Mouse (Mus musculus) liver, embryonic 13.5 days (tissue): ENCODE data around the gene Ttc38. TPM values are rescaled to one million over a fixed set of nuclear protein-coding genes. Genes with fewer than 3 reads are reported as not detected.

Source experiments
- ATAC-seq: fragments of 200-750 bp; cut with Nextera tagmentation; 2 replicates; pipeline ENCODE4 v1.8.0; 2017; ENCODE audit warnings: low read depth, mild to moderate bottlenecking, moderate number of reproducible peaks, moderate library complexity
- DNase-seq: peaks from one replicate; pipeline ENCODE4 v3.0.0; 2022
- H3K27ac ChIP-seq: fragments of 300-500 bp; sonication (generic); 2 replicates; pipeline ENCODE4 v1.5.1; 2015; ENCODE audit warnings: moderate library complexity, mild to moderate bottlenecking, inconsistent platforms
- H3K27me3 ChIP-seq: fragments of 300-500 bp; sonication (generic); 2 replicates; pipeline ENCODE4 v1.6.1; 2015; ENCODE audit warnings: mild to moderate bottlenecking, inconsistent platforms
- H3K36me3 ChIP-seq: fragments of 300-500 bp; sonication (generic); 2 replicates; pipeline ENCODE4 v1.6.1; 2015; ENCODE audit warnings: mild to moderate bottlenecking, inconsistent platforms
- H3K4me1 ChIP-seq: fragments of 300-500 bp; sonication (generic); replicated peaks from 2 replicates; pipeline ENCODE4 v1.6.1; 2015; ENCODE audit warnings: inconsistent platforms
- H3K4me2 ChIP-seq: fragments of 300-500 bp; sonication (generic); 2 replicates; pipeline ENCODE4 v1.6.1; 2015; ENCODE audit warnings: inconsistent platforms, mild to moderate bottlenecking, moderate library complexity
- H3K4me3 ChIP-seq: fragments of 300-500 bp; sonication (generic); replicated peaks from 2 replicates; pipeline ENCODE4 v1.5.1; 2015; ENCODE audit warnings: mild to moderate bottlenecking, inconsistent platforms
- H3K9ac ChIP-seq: fragments of 300-500 bp; sonication (generic); 2 replicates; pipeline ENCODE4 v1.6.1; 2015; ENCODE audit warnings: mild to moderate bottlenecking, inconsistent platforms
- H3K9me3 ChIP-seq: fragments of 300-500 bp; sonication (generic); replicated peaks from 2 replicates; pipeline ENCODE4 v1.6.1; 2016; ENCODE audit warnings: inconsistent platforms
- WGBS: fragments of 180-500 bp; shearing (Covaris S2); methylation state at CpG from one replicate; pipeline ENCODE4 v1.1.7; 2015; ENCODE audit not compliant: insufficient replicate concordance; 5-methylcytosine and 5-hydroxymethylcytosine counted together
- polyA plus RNA-seq: library from polyadenylated mRNA; unstranded; fragments of >200 nt; fragmentation: Nextera tagmentation; extraction: Ambion mirVana; gene quantifications from 2 replicates; pipeline ENCODE4 v1.2.1, GENCODE M21; 2015

Gene Ttc38
- polyA plus RNA-seq, 1 experiment from 2014 or later: 6.4 TPM

- 20% methylated on average over 8 of the region's 8 CpGs for WGBS
- H3K36me3 ChIP-seq: peaks cover 72% of the 10 kb centered on the region
These were observed 64.2 kb downstream of the Ttc38 start for GRCm38 (mm10) chr15:85896284-85896683.

GRCm38 (mm10) chr15:85897113-85897512 lies 65.0 kb downstream of the Ttc38 start:
- Histone ChIP-seq H3K27ac (no peak overlapping the region), H3K9ac (no peak overlapping the region), H3K4me1 (no peaks in the 10 kb centered on the region), H3K36me3 (peaks cover 64% of the 10 kb centered on the region), H3K4me3 (no peak overlapping the region), H3K4me2 (no peak overlapping the region), H3K9me3 (no peaks in the 10 kb centered on the region), H3K27me3 (no peaks in the 10 kb centered on the region)
- 80% methylated on average over 10 of the region's 10 CpGs for WGBS
- no peak for ATAC-seq
- no peak for DNase-seq

More at GRCm38 (mm10) chr15:85896284-85896683, 64.2 kb downstream of the Ttc38 start:
- Histone ChIP-seq H3K27ac (no peak overlapping the region), H3K27me3 (no peaks in the 10 kb centered on the region), H3K4me3 (no peak overlapping the region), H3K9ac (no peak overlapping the region), H3K9me3 (no peaks in the 10 kb centered on the region), H3K4me2 (no peak overlapping the region), H3K4me1 (no peaks in the 10 kb centered on the region)
- ATAC-seq (no peak), DNase-seq (peak; percentile 44)

GRCm38 (mm10) chr15:85899396-85899795 lies 67.3 kb downstream of the Ttc38 start:
- Histone ChIP-seq H3K27me3 (no peaks in the 10 kb centered on the region), H3K27ac (no peak overlapping the region), H3K9me3 (no peaks in the 10 kb centered on the region), H3K4me3 (no peak overlapping the region), H3K4me1 (no peaks in the 10 kb centered on the region), H3K36me3 (peaks cover 41% of the 10 kb centered on the region), H3K4me2 (no peak overlapping the region), H3K9ac (no peak overlapping the region)
- ATAC-seq (no peak), DNase-seq (no peak)
- WGBS: 74% methylated on average over 6 of the region's 6 CpGs

- Histone ChIP-seq H3K4me3 (no peak overlapping the region), H3K9me3 (no peaks in the 10 kb centered on the region), H3K4me1 (no peaks in the 10 kb centered on the region), H3K27me3 (no peaks in the 10 kb centered on the region), H3K27ac (no peak overlapping the region), H3K9ac (no peak overlapping the region), H3K36me3 (peaks cover 32% of the 10 kb centered on the region), H3K4me2 (no peak overlapping the region)
- no peak for DNase-seq
- no peak for ATAC-seq
- 83% methylated on average over 8 of the region's 8 CpGs for whole genome bisulfite sequencing
These were observed 68.2 kb downstream of the Ttc38 start for GRCm38 (mm10) chr15:85900318-85900717.

GRCm38 (mm10) chr15:85900801-85901200 lies 68.7 kb downstream of the Ttc38 start:
- Histone ChIP-seq H3K4me2 (no peak overlapping the region), H3K9ac (no peak overlapping the region), H3K4me3 (no peak overlapping the region), H3K27ac (no peak overlapping the region), H3K4me1 (no peaks in the 10 kb centered on the region), H3K9me3 (no peaks in the 10 kb centered on the region), H3K36me3 (peaks cover 27% of the 10 kb centered on the region), H3K27me3 (no peaks in the 10 kb centered on the region)
- DNase-seq (no peak), ATAC-seq (no peak)
- 68% methylated on average over 12 of the region's 12 CpGs for WGBS

- WGBS: 41% methylated on average over 10 of the region's 10 CpGs
- H3K9me3 ChIP-seq: no peaks in the 10 kb centered on the region
- no peaks in the 10 kb centered on the region for H3K4me1 ChIP-seq
- H3K27me3 ChIP-seq: no peaks in the 10 kb centered on the region
- H3K4me3 ChIP-seq: no peak overlapping the region
- H3K9ac ChIP-seq: no peak overlapping the region
- peaks cover 12% of the 10 kb centered on the region for H3K36me3 ChIP-seq
- no peak overlapping the region for H3K27ac ChIP-seq
- H3K4me2 ChIP-seq: no peak overlapping the region
- DNase-seq: no peak
- ATAC-seq: no peak
These were observed 70.4 kb downstream of the Ttc38 start for GRCm38 (mm10) chr15:85902505-85902904.

- no peak overlapping the region for H3K27ac ChIP-seq
- 45% methylated on average over 8 of the region's 8 CpGs for WGBS
These were observed 71.7 kb downstream of the Ttc38 start for GRCm38 (mm10) chr15:85903826-85904225.

More at GRCm38 (mm10) chr15:85903826-85904225, 71.7 kb downstream of the Ttc38 start:
- no peaks in the 10 kb centered on the region for H3K4me1 ChIP-seq
- H3K27me3 ChIP-seq: no peaks in the 10 kb centered on the region
- DNase-seq (no peak), ATAC-seq (no peak)
- H3K36me3 ChIP-seq: no peaks in the 10 kb centered on the region
- no peaks in the 10 kb centered on the region for H3K9me3 ChIP-seq
- no peak overlapping the region for H3K9ac ChIP-seq
- H3K4me3 ChIP-seq: no peak overlapping the region
- H3K4me2 ChIP-seq: no peak overlapping the region

Other genes starting within 250 kb of the Ttc38 start
- 0.12 and 0.35 TPM in 2 replicates for gene Wnt7b, start 249.8 kb upstream of the Ttc38 start, polyA plus RNA-seq
- 7.5 and 10.3 TPM in 2 replicates for gene Ppara, start 97.3 kb upstream of the Ttc38 start, polyA plus RNA-seq
- 25.9 and 27.7 TPM in 2 replicates for gene Cdpf1, start 20.6 kb upstream of the Ttc38 start, polyA plus RNA-seq
- 0.06 and 0.08 TPM in 2 replicates for gene Pkdrej, start 10.6 kb upstream of the Ttc38 start, polyA plus RNA-seq
- 24.9 and 27.7 TPM in 2 replicates for gene Gtse1, start 27.4 kb downstream of the Ttc38 start, polyA plus RNA-seq
- 17.3 and 20.3 TPM in 2 replicates for gene Trmu, start 47.0 kb downstream of the Ttc38 start, polyA plus RNA-seq
- gene Celsr1, start 201.5 kb downstream of the Ttc38 start, polyA plus RNA-seq: 0.06 and 0.20 TPM in 2 replicates
- gene Gramd4, start 225.4 kb downstream of the Ttc38 start, polyA plus RNA-seq: 6.8 and 7.0 TPM in 2 replicates